In genomic region chr2:69230137-69230536, GRCm38 (mm10) we compare ENCODE assay signal across 25 mouse cellular contexts. TPM values are rescaled to one million over a fixed set of nuclear protein-coding genes. Genes with fewer than 3 reads are reported as not detected.
DNase-seq lines count a peak whose midpoint lies in the region; ATAC-seq and TF ChIP-seq lines count a peak whose summit lies in the region.
"Had no signal": no experiment of that assay in that cellular context is flagged by ENCODE, and none has a peak within 500 bp of the region (broad histone marks: within the 10 kb centered on the region; RNA-seq: fewer than 3 reads in every experiment).

No protein-coding gene starts in this region.

- H3K27ac ChIP-seq in liver, adult 2 months (replicated peaks; ENCODE audit: insufficient read depth, low read depth, low read length), result no peak overlapping the region
- H3K27ac ChIP-seq in liver, postnatal 0 days (ENCODE audit: low read depth), result no peak overlapping the region
- H3K27ac ChIP-seq in intestine, embryonic 16.5 days (ENCODE audit: low read length), result no peak overlapping the region
- H3K27ac ChIP-seq: embryonic facial prominence, embryonic 13.5 days; embryonic facial prominence, embryonic 15.5 days; forebrain, embryonic 10.5 days; forebrain, embryonic 13.5 days; forebrain, embryonic 15.5 days had no signal

- no peaks in the 10 kb centered on the region for H3K27me3 ChIP-seq in liver, adult 2 months (ENCODE audit: control insufficient read depth, insufficient read depth, low read length)
- no peaks in the 10 kb centered on the region for H3K27me3 ChIP-seq in liver, postnatal 0 days (ENCODE audit: insufficient read depth, low read length)
- H3K27me3 ChIP-seq in intestine, embryonic 16.5 days (replicated peaks; ENCODE audit: control insufficient read depth, insufficient read depth, low read length), result no peaks in the 10 kb centered on the region
- H3K27me3 ChIP-seq: embryonic facial prominence, embryonic 13.5 days; embryonic facial prominence, embryonic 15.5 days had no signal

- H3K9ac ChIP-seq in liver, adult 2 months (ENCODE audit: low read depth, low read length), result no peak overlapping the region
- H3K9ac ChIP-seq in liver, postnatal 0 days (replicated peaks), result no peak overlapping the region
- H3K9ac ChIP-seq in intestine, embryonic 16.5 days (ENCODE audit: low read depth, low read length), result no peak overlapping the region
- H3K9ac ChIP-seq: embryonic facial prominence, embryonic 13.5 days; embryonic facial prominence, embryonic 15.5 days; forebrain, embryonic 13.5 days; forebrain, embryonic 15.5 days; forebrain, postnatal 0 days had no signal

- H3K4me2 ChIP-seq in liver, postnatal 0 days (ENCODE audit: low read depth, low read length), result no peak overlapping the region
- no peak overlapping the region for H3K4me2 ChIP-seq in intestine, embryonic 16.5 days (ENCODE audit: low read depth, low read length)
- H3K4me2 ChIP-seq: embryonic facial prominence, embryonic 13.5 days; embryonic facial prominence, embryonic 15.5 days; forebrain, embryonic 13.5 days; forebrain, embryonic 15.5 days had no signal

- no peak for TF ChIP-seq EP300 in liver, postnatal 0 days (IDR thresholded peaks at IDR 0.05; ENCODE audit: low read depth)

- ATAC-seq in liver, postnatal 0 days, result no peak
- ATAC-seq in intestine, embryonic 16.5 days, result peak; percentile 68
- ATAC-seq in granulocyte monocyte progenitor cell, adult 5-6 weeks (replicated peaks; ENCODE audit: poor library complexity, severe bottlenecking), result no peak
- ATAC-seq: forebrain, embryonic 13.5 days; forebrain, embryonic 15.5 days; forebrain, postnatal 0 days had no signal

- peaks cover 6% of the 10 kb centered on the region for H3K36me3 ChIP-seq in liver, adult 2 months (ENCODE audit: control insufficient read depth, insufficient read depth, low read length)
- H3K36me3 ChIP-seq in liver, postnatal 0 days (replicated peaks; ENCODE audit: insufficient read depth, low read length), result no peaks in the 10 kb centered on the region
- H3K36me3 ChIP-seq in intestine, embryonic 16.5 days (ENCODE audit: control insufficient read depth, insufficient read depth, low read length), result no peaks in the 10 kb centered on the region
- H3K36me3 ChIP-seq: embryonic facial prominence, embryonic 13.5 days; embryonic facial prominence, embryonic 15.5 days; forebrain, embryonic 10.5 days; forebrain, embryonic 15.5 days had no signal

- DNase-seq in liver, adult 2 months (ENCODE audit: extremely low read depth, low read depth, low spot score), result peak; percentile 47
- no peak for DNase-seq in liver, postnatal 0 days
- no peak for DNase-seq in right cerebral cortex, postnatal 4 days
- DNase-seq: adrenal gland, adult 2 months; adrenal gland, postnatal 10 days; adrenal gland, postnatal 25 days; cerebellum, adult 11 months; cerebellum, adult 18-20 months; cerebellum, adult 8-10 months; cerebellum, adult 9-11 months; cerebellum, postnatal 14 days; cerebellum, postnatal 36 days; embryo, embryonic 11 days; forebrain, postnatal 0 days had no signal

- no peak for TF ChIP-seq POLR2A in liver, adult 2 months (IDR thresholded peaks at IDR 0.05; ENCODE audit: extremely low read depth, insufficient read depth, low read length)

- no peaks in the 10 kb centered on the region for H3K9me3 ChIP-seq in liver, postnatal 0 days (ENCODE audit: low read length)
- H3K9me3 ChIP-seq in intestine, embryonic 16.5 days (ENCODE audit: control insufficient read depth, low read length), result no peaks in the 10 kb centered on the region
- H3K9me3 ChIP-seq: embryonic facial prominence, embryonic 13.5 days; embryonic facial prominence, embryonic 15.5 days; forebrain, embryonic 10.5 days; forebrain, embryonic 13.5 days; forebrain, embryonic 15.5 days had no signal

- no peak for TF ChIP-seq CTCF in liver, adult 2 months (IDR thresholded peaks at IDR 0.05; ENCODE audit: low read depth, low read length)
- TF ChIP-seq CTCF in liver, postnatal 0 days (IDR thresholded peaks at IDR 0.05; ENCODE audit: low read depth), result no peak

- peaks cover 5% of the 10 kb centered on the region; the same call in 1 of the 2 replicates for H3K4me1 ChIP-seq in liver, adult 2 months (ENCODE audit: control insufficient read depth, insufficient read depth, low read length)
- H3K4me1 ChIP-seq in liver, postnatal 0 days (ENCODE audit: insufficient read depth), result no peaks in the 10 kb centered on the region
- no peaks in the 10 kb centered on the region for H3K4me1 ChIP-seq in intestine, embryonic 16.5 days (ENCODE audit: control insufficient read depth, insufficient read depth, low read length)
- H3K4me1 ChIP-seq: embryonic facial prominence, embryonic 13.5 days; embryonic facial prominence, embryonic 15.5 days; forebrain, embryonic 15.5 days had no signal

- no peaks in the 10 kb centered on the region for H3K79me2 ChIP-seq in liver, adult 2 months (ENCODE audit: control insufficient read depth, insufficient read depth, low read length)

- 60% methylated on average over 2 of the region's 2 CpGs for WGBS in liver, adult 2 months
- 76% methylated on average over 2 of the region's 2 CpGs for WGBS in liver, postnatal 0 days (ENCODE audit: insufficient replicate concordance)
- 55% methylated on average over 2 of the region's 2 CpGs for WGBS in intestine, embryonic 16.5 days

- no peak overlapping the region for H3K4me3 ChIP-seq in liver, adult 2 months (ENCODE audit: insufficient read depth, low read depth, low read length)
- H3K4me3 ChIP-seq in liver, postnatal 0 days (ENCODE audit: low read depth, low read length), result no peak overlapping the region
- H3K4me3 ChIP-seq in intestine, embryonic 16.5 days (ENCODE audit: low read length), result no peak overlapping the region
- H3K4me3 ChIP-seq: embryonic facial prominence, embryonic 13.5 days; embryonic facial prominence, embryonic 15.5 days; erythroblast, embryonic 14.5 days; forebrain, embryonic 10.5 days; forebrain, embryonic 13.5 days; forebrain, embryonic 15.5 days had no signal

RNA-seq across cellular contexts. Expression of gene G6pc2, which starts 19.3 kb away (rescaled TPM):
- total RNA-seq in liver, adult 2 months (2014; rRNA removed), result not detected in 2 replicates
- polyA plus RNA-seq in liver, adult 2 months (2012; rRNA removed), result not detected in 2 replicates
- polyA plus RNA-seq in liver, postnatal 0 days (2015; fragmentation: Nextera tagmentation; extraction: Ambion mirVana), result not detected in 2 replicates
- 0.34 and 0.45 TPM in 2 replicates for polyA plus RNA-seq in intestine, embryonic 16.5 days (2015; fragmentation: Nextera tagmentation; extraction: Ambion mirVana)
- total RNA-seq in granulocyte monocyte progenitor cell, adult 5-6 weeks (2014; fragmentation: Nextera tagmentation), result not detected in 2 replicates
- total RNA-seq in granulocyte monocyte progenitor cell, adult 5-6 weeks (2017), result not detected in 2 replicates
- total RNA-seq: adrenal gland, adult 2 months; adrenal gland, postnatal 10 days; adrenal gland, postnatal 25 days; common myeloid progenitor, adult 5-6 weeks; forebrain, postnatal 0 days; MEL had no signal
- polyA plus RNA-seq: adrenal gland, adult 2 months; C2C12; embryonic facial prominence, embryonic 13.5 days; embryonic facial prominence, embryonic 15.5 days; erythroblast, embryonic 14.5 days; forebrain, embryonic 10.5 days; forebrain, embryonic 13.5 days; forebrain, embryonic 15.5 days; forebrain, postnatal 0 days had no signal

RNA-seq across cellular contexts. Expression of gene Spc25, which starts 24.1 kb away (rescaled TPM):
- 3.5 and 6.4 TPM in 2 replicates for total RNA-seq in liver, adult 2 months (2014; rRNA removed)
- polyA plus RNA-seq in liver, adult 2 months (2012; rRNA removed), result 0.81 and 2.2 TPM in 2 replicates
- 98.6 and 105 TPM in 2 replicates for polyA plus RNA-seq in liver, postnatal 0 days (2015; fragmentation: Nextera tagmentation; extraction: Ambion mirVana)
- polyA plus RNA-seq in intestine, embryonic 16.5 days (2015; fragmentation: Nextera tagmentation; extraction: Ambion mirVana), result 113 and 123 TPM in 2 replicates
- total RNA-seq in granulocyte monocyte progenitor cell, adult 5-6 weeks (2014; fragmentation: Nextera tagmentation), result 21.8 and 58.1 TPM in 2 replicates
- 69.4 and 89.1 TPM in 2 replicates for total RNA-seq in granulocyte monocyte progenitor cell, adult 5-6 weeks (2017)

Comparison
In these comparisons a context has a peak if more than half of its experiments do, and no peak if none do; other contexts are left out.
1. RNA of gene Spc25, which starts 24.1 kb away (polyA plus RNA-seq): 113 to 123 TPM in intestine, embryonic 16.5 days and 98.6 to 105 TPM in liver, postnatal 0 days; 0.81 to 2.2 TPM in liver, adult 2 months; every median in the first group is over 10 times any median in the second.